Mouse (Mus musculus) MEL (cell line): ENCODE data around the gene Slc35c2. TPM values are rescaled to one million over a fixed set of nuclear protein-coding genes. Genes with fewer than 3 reads are reported as not detected.

Source experiments
- DNase-seq: peaks from one replicate; pipeline ENCODE4 v3.0.0; 2011; ENCODE audit warnings: low read depth, low spot score
- H3K27ac ChIP-seq: 2 replicates; pipeline ENCODE4 v1.5.1; 2012; ENCODE audit warnings: low read depth, mild to moderate bottlenecking, control low read depth, low read length, moderate library complexity; ENCODE audit not compliant: control insufficient read depth
- H3K27me3 ChIP-seq, 2 experiments: fragments of 150-350 bp in 1 of 2; sonication (generic) in 1 of 2; 2 replicates each; pipeline ENCODE4 v1.6.1; 2012; ENCODE audit warnings: low read length in 2 of 2, mild to moderate bottlenecking in 2 of 2, improper control_type of control experiment in 1 of 2, moderate library complexity in 1 of 2; ENCODE audit not compliant: insufficient read depth in 2 of 2, control insufficient read depth in 1 of 2
- H3K36me3 ChIP-seq, 2 experiments: 2 replicates each; pipeline ENCODE4 v1.6.1; 2012 to 2014; ENCODE audit warnings: low read length in 2 of 2, improper control_type of control experiment in 1 of 2, inconsistent platforms in 1 of 2, mild to moderate bottlenecking in 1 of 2; ENCODE audit not compliant: insufficient read depth in 2 of 2, control insufficient read depth in 1 of 2
- H3K4me1 ChIP-seq, 2 experiments: fragments of 150-350 bp in 1 of 2; sonication (generic) in 1 of 2; 2 replicates each; pipeline ENCODE4 v1.6.1; 2012; ENCODE audit warnings: low read length in 2 of 2, improper control_type of control experiment in 1 of 2, mild to moderate bottlenecking in 1 of 2; ENCODE audit not compliant: insufficient read depth in 2 of 2, control insufficient read depth in 1 of 2
- H3K4me3 ChIP-seq, 2 experiments: fragments of 150-350 bp in 1 of 2; sonication (generic) in 1 of 2; 2 replicates each; pipeline ENCODE4 v1.5.1; 2012; ENCODE audit warnings: low read depth in 2 of 2, low read length in 2 of 2, mild to moderate bottlenecking in 2 of 2, moderate library complexity in 2 of 2, control low read depth in 1 of 2, improper control_type of control experiment in 1 of 2; ENCODE audit not compliant: control insufficient read depth in 1 of 2, insufficient read depth in 1 of 2
- H3K79me2 ChIP-seq: 2 replicates; pipeline ENCODE4 v1.6.1; 2012; ENCODE audit warnings: mild to moderate bottlenecking, low read length, moderate library complexity; ENCODE audit not compliant: control insufficient read depth, poor library complexity, insufficient read depth
- H3K9ac ChIP-seq: 2 replicates; pipeline ENCODE4 v1.6.1; 2012; ENCODE audit warnings: low read depth, mild to moderate bottlenecking, control low read depth, low read length, moderate library complexity; ENCODE audit not compliant: control insufficient read depth, poor library complexity, severe bottlenecking
- H3K9me3 ChIP-seq: fragments of 150-350 bp; sonication (generic); replicated peaks from 2 replicates; pipeline ENCODE4 v1.6.1; 2012; ENCODE audit warnings: mild to moderate bottlenecking, low read length, improper control_type of control experiment, moderate library complexity; ENCODE audit not compliant: insufficient read depth
- CHD2 ChIP-seq: IDR thresholded peaks from 2 replicates; pipeline ENCODE4 v1.6.1; 2011; ENCODE audit warnings: low read length, improper control_type of control experiment
- CTCF ChIP-seq, 3 experiments: IDR thresholded peaks in 2 of 3; conservative IDR thresholded peaks in 1 of 3; 2 replicates each; pipeline ENCODE4 v1.5.1; 2011 to 2012; ENCODE audit warnings: low read length in 3 of 3, low read depth in 2 of 3, mild to moderate bottlenecking in 2 of 3, improper control_type of control experiment in 1 of 3, inconsistent platforms in 1 of 3, mixed read lengths in 1 of 3, moderate library complexity in 1 of 3; ENCODE audit not compliant: control insufficient read depth in 1 of 3, insufficient read depth in 1 of 3, poor library complexity in 1 of 3, severe bottlenecking in 1 of 3
- EP300 ChIP-seq, 2 experiments: IDR thresholded peaks; 2 replicates each; pipeline ENCODE4 v1.6.1; 2011; ENCODE audit warnings: improper control_type of control experiment in 2 of 2, low read length in 2 of 2, low read depth in 1 of 2, mild to moderate bottlenecking in 1 of 2
- ETS1 ChIP-seq: IDR thresholded peaks from 2 replicates; pipeline ENCODE4 v1.6.1; 2012; ENCODE audit warnings: low read depth, mild to moderate bottlenecking, inconsistent platforms, low read length, improper control_type of control experiment, moderate library complexity
- GABPA ChIP-seq: IDR thresholded peaks from 2 replicates; pipeline ENCODE4 v1.6.1; 2012; ENCODE audit warnings: low read depth, mild to moderate bottlenecking, inconsistent platforms, low read length, improper control_type of control experiment, moderate library complexity
- GATA1 ChIP-seq: IDR thresholded peaks from 2 replicates; pipeline ENCODE4 v1.6.1; 2011; ENCODE audit warnings: low read depth, low read length, improper control_type of control experiment
- HCFC1 ChIP-seq: IDR thresholded peaks from 2 replicates; pipeline ENCODE4 v1.6.1; 2012; ENCODE audit warnings: low read depth, mild to moderate bottlenecking, inconsistent platforms, low read length, improper control_type of control experiment, moderate library complexity
- JUND ChIP-seq: IDR thresholded peaks from 2 replicates; pipeline ENCODE4 v1.6.1; 2011; ENCODE audit warnings: low read depth, mild to moderate bottlenecking, improper control_type of control experiment, low read length
- KAT2A ChIP-seq: conservative IDR thresholded peaks from 2 replicates; pipeline ENCODE4 v1.6.1; 2012; ENCODE audit warnings: low read depth, low read length, improper control_type of control experiment, inconsistent platforms
- MAX ChIP-seq: IDR thresholded peaks from 2 replicates; pipeline ENCODE4 v1.6.1; 2011; ENCODE audit warnings: low read length, improper control_type of control experiment
- MAZ ChIP-seq: IDR thresholded peaks from 2 replicates; pipeline ENCODE4 v1.6.1; 2012; ENCODE audit warnings: low read depth, mild to moderate bottlenecking, inconsistent platforms, low read length, improper control_type of control experiment
- MEF2A ChIP-seq: IDR thresholded peaks from 2 replicates; pipeline ENCODE4 v1.6.1; 2014; ENCODE audit warnings: low read depth, mild to moderate bottlenecking, inconsistent platforms, low read length, improper control_type of control experiment; ENCODE audit not compliant: poor library complexity, insufficient replicate concordance, severe bottlenecking; ENCODE audit errors: extremely low read depth
- MYB ChIP-seq: IDR thresholded peaks from 2 replicates; pipeline ENCODE4 v1.6.1; 2011; ENCODE audit warnings: mild to moderate bottlenecking, low read depth, low read length, improper control_type of control experiment
- POLR2AphosphoS2 ChIP-seq: IDR thresholded peaks from 2 replicates; pipeline ENCODE4 v1.6.1; 2011; ENCODE audit warnings: low read length, improper control_type of control experiment
- RCOR1 ChIP-seq: IDR thresholded peaks from 2 replicates; pipeline ENCODE4 v1.6.1; 2012; ENCODE audit warnings: low read depth, mild to moderate bottlenecking, inconsistent platforms, low read length, improper control_type of control experiment
- SMC3 ChIP-seq: IDR thresholded peaks from 2 replicates; pipeline ENCODE4 v1.6.1; 2011; ENCODE audit warnings: low read depth, low read length, improper control_type of control experiment
- TAL1 ChIP-seq: IDR thresholded peaks from 2 replicates; pipeline ENCODE4 v1.6.1; 2012; ENCODE audit warnings: mild to moderate bottlenecking, inconsistent platforms, low read length, moderate library complexity, mixed read lengths
- TBP ChIP-seq: IDR thresholded peaks from 2 replicates; pipeline ENCODE4 v1.8.0; 2011; ENCODE audit warnings: low read depth, low read length, improper control_type of control experiment
- TCF12 ChIP-seq: IDR thresholded peaks from 2 replicates; pipeline ENCODE4 v1.6.1; 2014; ENCODE audit warnings: low read depth, mild to moderate bottlenecking, inconsistent platforms, low read length, improper control_type of control experiment, moderate library complexity
- UBTF ChIP-seq: IDR thresholded peaks from 2 replicates; pipeline ENCODE4 v1.6.1; 2012; ENCODE audit warnings: low read depth, mild to moderate bottlenecking, inconsistent platforms, low read length, improper control_type of control experiment, moderate library complexity, borderline replicate concordance; ENCODE audit not compliant: insufficient read depth
- polyA plus RNA-seq, 2 experiments: library from polyadenylated mRNA; stranded (reverse) in 1 of 2; unstranded in 1 of 2; fragments of >175 nt in 1 of 2; fragments of >200 nt in 1 of 2; gene quantifications; 2 replicates each; pipeline versions ENCODE4 v1.2.1 to v1.2.4; 2012; ENCODE audit warnings: low replicate concordance in 2 of 2, low read depth in 1 of 2; ENCODE audit not compliant: insufficient read length in 2 of 2, insufficient read depth in 1 of 2, missing spikeins in 1 of 2
- total RNA-seq: library from RNA; depleted of rRNA; stranded (reverse); fragments of 300-350 nt; gene quantifications from 2 replicates; pipeline ENCODE4 v1.2.3, GENCODE M21; 2012

Slc35c2 gene
- total and polyA plus RNA-seq, 3 experiments = 64.9 to 121 TPM; not detected in 1

DNA sequence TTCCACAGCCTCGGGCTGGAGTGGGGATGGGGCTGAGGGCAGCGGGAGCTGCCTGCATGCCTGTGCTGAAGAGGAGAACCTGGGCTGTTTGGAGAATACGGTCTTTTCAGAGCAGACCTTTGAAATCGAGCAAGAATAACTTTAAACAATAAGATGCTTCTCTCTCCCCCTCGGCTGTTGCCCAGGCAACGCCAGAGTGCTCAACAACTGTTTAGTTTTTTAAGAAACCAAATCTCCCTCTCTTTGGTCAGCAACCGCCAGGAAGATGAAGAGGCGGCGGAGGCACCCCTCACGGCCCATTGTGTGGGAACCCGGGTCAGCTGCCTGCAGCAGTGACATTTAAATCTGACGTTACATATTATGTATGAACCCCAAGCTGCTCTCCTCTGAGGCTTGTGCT lies 20.9 kb downstream of the Slc35c2 start:
- Histone ChIP-seq H3K4me3 (no peak overlapping the region), H3K9ac (no peak overlapping the region), H3K79me2 (no peaks in the 10 kb centered on the region), H3K36me3 (no peaks in the 10 kb centered on the region), H3K27ac (no peak overlapping the region), H3K9me3 (no peaks in the 10 kb centered on the region), H3K4me1 (no peaks in the 10 kb centered on the region), H3K27me3 (no peaks in the 10 kb centered on the region)
- TF ChIP-seq CTCF (IDR thresholded peaks at IDR 0.05 in 2 of 3, conservative IDR thresholded peaks at IDR 0.05 in 1 of 3; ENCODE audit: control insufficient read depth in 1 of 3, insufficient read depth in 1 of 3, low read depth in 2 of 3, low read length in 3 of 3, poor library complexity in 1 of 3, severe bottlenecking in 1 of 3) = no peak
- TF ChIP-seq CHD2 = no peak
- no peak for TF ChIP-seq JUND
- no peak for TF ChIP-seq UBTF
- TF ChIP-seq GABPA = no peak
- no peak for TF ChIP-seq POLR2AphosphoS2
- TF ChIP-seq TBP = no peak
- no peak for TF ChIP-seq ETS1
- no peak for TF ChIP-seq SMC3
- TF ChIP-seq EP300 (IDR thresholded peaks at IDR 0.05; ENCODE audit: low read depth in 1 of 2, low read length in 2 of 2) = no peak
- TF ChIP-seq MAX = no peak
- no peak for TF ChIP-seq GATA1
- no peak for DNase-seq

DNA sequence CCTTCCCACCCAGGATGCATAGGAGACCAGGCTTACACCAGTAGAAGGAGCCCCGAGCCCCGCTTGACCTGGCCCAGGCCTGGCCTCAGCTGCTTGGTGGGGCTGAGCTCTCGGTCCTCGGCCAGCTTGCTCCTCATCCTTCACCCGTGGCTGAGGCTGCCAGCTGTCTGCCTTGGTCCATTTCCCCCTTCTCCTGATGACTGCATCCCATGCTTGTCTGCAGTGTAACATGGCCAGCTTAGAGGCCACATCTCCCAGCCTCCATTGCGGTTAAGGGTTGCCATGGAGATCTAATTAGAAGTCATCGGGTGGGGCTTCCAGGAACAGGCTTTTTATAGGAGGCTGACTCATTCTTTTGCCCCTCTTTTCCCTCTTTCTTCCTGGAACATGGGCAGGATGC lies 23.8 kb downstream of the Slc35c2 start:
- Histone ChIP-seq H3K9me3 (no peaks in the 10 kb centered on the region), H3K9ac (no peak overlapping the region), H3K27ac (no peak overlapping the region), H3K79me2 (no peaks in the 10 kb centered on the region), H3K4me1 (no peaks in the 10 kb centered on the region), H3K27me3 (no peaks in the 10 kb centered on the region), H3K4me3 (no peak overlapping the region), H3K36me3 (no peaks in the 10 kb centered on the region)
- TF ChIP-seq POLR2AphosphoS2 (no peak), RCOR1 (no peak), MEF2A (no peak), HCFC1 (no peak), TAL1 (no peak), KAT2A (no peak), MYB (no peak), TCF12 (no peak), MAZ (no peak)
- no peak for DNase-seq
